In genomic region chr10:75063301-75063965, GRCm38 (mm10) we compare ENCODE assay signal across 10 mouse cellular contexts. TPM values are rescaled to one million over a fixed set of nuclear protein-coding genes. Genes with fewer than 3 reads are reported as not detected.
DNase-seq lines count a peak whose midpoint lies in the region; ATAC-seq lines count a peak whose summit lies in the region.
"Had no signal": no experiment of that assay in that cellular context is flagged by ENCODE, and none has a peak within 500 bp of the region (broad histone marks: within the 10 kb centered on the region; RNA-seq: fewer than 3 reads in every experiment).

No protein-coding gene starts in this region.

- DNase-seq in kidney, adult 18-20 months, result peak; percentile 19
- no peak for DNase-seq in kidney, postnatal 10 days
- DNase-seq in embryonic facial prominence, embryonic 14.5 days (ENCODE audit: low spot score), result no peak
- DNase-seq in right cerebral cortex, postnatal 10 days (ENCODE audit: low spot score in 2 of 2), result no peak

- WGBS in embryonic facial prominence, embryonic 14.5 days, result 65% methylated on average over 12 of the region's 12 CpGs
- WGBS in intestine, embryonic 15.5 days, result 42% methylated on average over 12 of the region's 12 CpGs
- 61% methylated on average over 12 of the region's 12 CpGs for WGBS in midbrain, embryonic 12.5 days

- H3K9me3 ChIP-seq in embryonic facial prominence, embryonic 14.5 days (ENCODE audit: control insufficient read depth, low read length), result no peaks in the 10 kb centered on the region
- H3K9me3 ChIP-seq in intestine, embryonic 15.5 days, result no peaks in the 10 kb centered on the region
- H3K9me3 ChIP-seq in midbrain, embryonic 12.5 days, result no peaks in the 10 kb centered on the region

- no peak overlapping the region for H3K27ac ChIP-seq in embryonic facial prominence, embryonic 14.5 days (replicated peaks; ENCODE audit: low read depth, low read length)
- H3K27ac ChIP-seq in intestine, embryonic 15.5 days, result no peak overlapping the region
- no peak overlapping the region for H3K27ac ChIP-seq in midbrain, embryonic 12.5 days (replicated peaks)

- ATAC-seq in embryonic facial prominence, embryonic 14.5 days (ENCODE audit: low read depth), result no peak
- ATAC-seq in intestine, embryonic 15.5 days, result no peak
- ATAC-seq in midbrain, embryonic 12.5 days (ENCODE audit: low FRiP score, low read depth), result no peak
- ATAC-seq in monocyte, adult 5-6 weeks (replicated peaks; ENCODE audit: insufficient number of reproducible peaks, low FRiP score, low TSS enrichment, poor library complexity, severe bottlenecking), result no peak
- ATAC-seq in granulocyte monocyte progenitor cell, adult 5-6 weeks (replicated peaks; ENCODE audit: poor library complexity, severe bottlenecking), result no peak

- peak overlapping the region; percentile 90 for H3K4me2 ChIP-seq in embryonic facial prominence, embryonic 14.5 days (ENCODE audit: low read depth, low read length)
- H3K4me2 ChIP-seq in intestine, embryonic 15.5 days (replicated peaks), result peak overlapping the region; percentile 90
- peak overlapping the region; percentile 73 for H3K4me2 ChIP-seq in midbrain, embryonic 12.5 days (replicated peaks)

- peak overlapping the region; percentile 2; the same call in 1 of the 2 replicates for H3K9ac ChIP-seq in embryonic facial prominence, embryonic 14.5 days (ENCODE audit: low read depth, low read length)
- H3K9ac ChIP-seq in intestine, embryonic 15.5 days, result no peak overlapping the region
- H3K9ac ChIP-seq in midbrain, embryonic 12.5 days (replicated peaks), result no peak overlapping the region

- no peaks in the 10 kb centered on the region for H3K27me3 ChIP-seq in embryonic facial prominence, embryonic 14.5 days (replicated peaks; ENCODE audit: control insufficient read depth, insufficient read depth, low read length)
- H3K27me3 ChIP-seq in intestine, embryonic 15.5 days (replicated peaks), result 0 out of 2 replicates have a peak, but pooled peaks cover 3% of the 10 kb centered on the region
- peaks cover 16% of the 10 kb centered on the region for H3K27me3 ChIP-seq in midbrain, embryonic 12.5 days

- peak overlapping the region; percentile 86 for H3K4me3 ChIP-seq in embryonic facial prominence, embryonic 14.5 days (ENCODE audit: low read depth, low read length)
- H3K4me3 ChIP-seq in intestine, embryonic 15.5 days (replicated peaks), result peak overlapping the region; percentile 91
- H3K4me3 ChIP-seq in midbrain, embryonic 12.5 days, result peak overlapping the region; percentile 93

- H3K36me3 ChIP-seq in embryonic facial prominence, embryonic 14.5 days (ENCODE audit: control insufficient read depth, insufficient read depth, low read length), result 0 out of 2 replicates have a peak, but pooled peaks cover 14% of the 10 kb centered on the region
- no peaks in the 10 kb centered on the region for H3K36me3 ChIP-seq in intestine, embryonic 15.5 days
- 0 out of 2 replicates have a peak, but pooled peaks cover 5% of the 10 kb centered on the region for H3K36me3 ChIP-seq in midbrain, embryonic 12.5 days
- H3K36me3 ChIP-seq: G1E had no signal

- peaks cover 47% of the 10 kb centered on the region for H3K4me1 ChIP-seq in embryonic facial prominence, embryonic 14.5 days (ENCODE audit: control insufficient read depth, insufficient read depth, low read length)
- H3K4me1 ChIP-seq in intestine, embryonic 15.5 days (replicated peaks), result peaks cover 44% of the 10 kb centered on the region
- peaks cover 80% of the 10 kb centered on the region for H3K4me1 ChIP-seq in midbrain, embryonic 12.5 days

RNA-seq across cellular contexts. Expression of gene Bcr, which starts 3.0 kb away (rescaled TPM):
- 6.7 and 8.1 TPM in 2 replicates for polyA plus RNA-seq in embryonic facial prominence, embryonic 14.5 days (2014; fragmentation: Nextera tagmentation; extraction: Ambion mirVana)
- polyA plus RNA-seq in intestine, embryonic 15.5 days (2015; fragmentation: Nextera tagmentation; extraction: Ambion mirVana), result 11.7 and 12.9 TPM in 2 replicates
- 10.8 and 11.7 TPM in 2 replicates for polyA plus RNA-seq in midbrain, embryonic 12.5 days (2016; fragmentation: Nextera tagmentation; extraction: Ambion mirVana)
- 7.1 to 13.3 TPM (median 13.1 TPM) in 3 replicates for total RNA-seq in monocyte, adult 5-6 weeks (2017)
- 28.1 and 32.0 TPM in 2 replicates for total RNA-seq in granulocyte monocyte progenitor cell, adult 5-6 weeks (2014; fragmentation: Nextera tagmentation)
- 17.7 and 24.5 TPM in 2 replicates for total RNA-seq in granulocyte monocyte progenitor cell, adult 5-6 weeks (2017)
- polyA plus RNA-seq: G1E had no signal

RNA-seq across cellular contexts. Expression of gene Rab36, which starts 26.6 kb away (rescaled TPM):
- polyA plus RNA-seq in embryonic facial prominence, embryonic 14.5 days (2014; fragmentation: Nextera tagmentation; extraction: Ambion mirVana), result 6.7 and 8.7 TPM in 2 replicates
- polyA plus RNA-seq in intestine, embryonic 15.5 days (2015; fragmentation: Nextera tagmentation; extraction: Ambion mirVana), result 5.6 and 7.0 TPM in 2 replicates
- 11.1 and 12.2 TPM in 2 replicates for polyA plus RNA-seq in midbrain, embryonic 12.5 days (2016; fragmentation: Nextera tagmentation; extraction: Ambion mirVana)
- 0.39 to 6.9 TPM (median 1.2 TPM) in 3 replicates for total RNA-seq in monocyte, adult 5-6 weeks (2017)
- 1.6 and 2.1 TPM in 2 replicates for total RNA-seq in granulocyte monocyte progenitor cell, adult 5-6 weeks (2014; fragmentation: Nextera tagmentation)
- total RNA-seq in granulocyte monocyte progenitor cell, adult 5-6 weeks (2017), result 0.99 TPM in 1 of 2 replicates, not detected in the other
- polyA plus RNA-seq: G1E had no signal

RNA-seq across cellular contexts. Expression of gene Rsph14, which starts 31.0 kb away (rescaled TPM):
- polyA plus RNA-seq in embryonic facial prominence, embryonic 14.5 days (2014; fragmentation: Nextera tagmentation; extraction: Ambion mirVana), result 0.39 and 2.4 TPM in 2 replicates
- polyA plus RNA-seq in intestine, embryonic 15.5 days (2015; fragmentation: Nextera tagmentation; extraction: Ambion mirVana), result not detected in 2 replicates
- 0.35 TPM in 1 of 2 replicates, not detected in the other for polyA plus RNA-seq in midbrain, embryonic 12.5 days (2016; fragmentation: Nextera tagmentation; extraction: Ambion mirVana)
- not detected in 3 replicates for total RNA-seq in monocyte, adult 5-6 weeks (2017)
- total RNA-seq in granulocyte monocyte progenitor cell, adult 5-6 weeks (2014; fragmentation: Nextera tagmentation), result not detected in 2 replicates
- not detected in 2 replicates for total RNA-seq in granulocyte monocyte progenitor cell, adult 5-6 weeks (2017)
- total RNA-seq: hematopoietic stem cell, adult 5-6 weeks had no signal
- polyA plus RNA-seq: G1E had no signal
